Mouse (Mus musculus) liver, adult 2 months (tissue): ENCODE results near the gene Pkmyt1.

Experiments
- CTCF ChIP-seq: fragments of 200-500 bp; IDR thresholded peaks from 2 replicates; pipeline ENCODE4 v1.5.1; 2011; ENCODE audit warnings: low read depth, low read length, control low read depth
- POLR2A ChIP-seq: fragments of 200-500 bp; IDR thresholded peaks from 2 replicates; pipeline ENCODE4 v1.6.1; 2011; ENCODE audit warnings: low read length, control low read depth; ENCODE audit not compliant: insufficient read depth; ENCODE audit errors: extremely low read depth

DNA sequence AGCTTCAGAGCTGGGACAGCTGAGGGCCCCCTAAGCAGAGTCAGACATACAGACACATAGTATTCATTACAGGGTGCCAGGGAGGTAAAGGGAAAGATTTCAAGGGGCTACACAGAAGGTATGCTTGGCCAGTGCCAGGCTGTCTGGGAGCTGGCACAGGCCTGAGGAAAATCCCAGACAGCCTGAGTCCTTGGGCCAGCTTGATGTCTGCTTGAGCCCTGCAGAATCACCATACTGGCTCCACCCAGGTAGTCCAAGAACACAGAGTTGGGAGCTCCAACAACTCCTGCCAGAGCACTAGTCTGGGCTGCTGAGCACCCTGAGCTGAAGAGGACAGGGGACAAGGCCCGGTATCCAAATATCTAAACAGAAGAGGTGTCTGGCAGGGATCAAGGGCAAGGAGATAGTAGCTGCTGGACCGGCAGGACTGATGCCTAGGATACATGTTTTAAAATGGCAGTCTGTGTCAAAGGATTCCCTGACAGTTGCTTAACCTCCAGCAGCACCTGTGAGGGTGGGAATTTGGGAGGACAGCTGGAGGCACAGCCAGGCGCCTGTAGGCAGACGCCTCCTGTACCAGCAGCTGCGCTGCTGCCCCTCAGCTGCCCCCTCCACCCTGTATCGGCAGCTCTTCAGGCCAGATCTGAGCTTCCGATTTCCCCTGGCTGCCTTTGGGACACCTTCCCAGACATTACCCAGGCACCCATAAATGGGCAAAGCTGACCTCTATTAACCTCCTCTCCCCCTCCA is 3.6 kb upstream of the Pkmyt1 start, which contains the start of gene 1520401A03Rik:
- TF ChIP-seq POLR2A = no peak
- TF ChIP-seq CTCF = no peak
